Mouse (Mus musculus): ENCODE results near the gene Igf2bp2.

GRCm38 (mm10) chr16:22131321-22131720 is 31.8 kb downstream of the Igf2bp2 start:
- TF ChIP-seq POLR2A (IDR thresholded peaks at IDR 0.05; ENCODE audit: borderline replicate concordance, low read depth, low read length) (no peak), CTCF (IDR thresholded peaks at IDR 0.05; ENCODE audit: low read depth, low read length) (no peak)

All from bone marrow macrophage, adult 2 months (primary cell).